Mouse (Mus musculus) thymus, adult 2 months (tissue): ENCODE data around the gene Pax8.
A peak's percentile ranks its signal among the peaks of the same experiment; 100 is the strongest.

Experiments
- CTCF ChIP-seq: fragments of 200-500 bp; IDR thresholded peaks from 2 replicates; pipeline ENCODE4 v1.5.1; 2012; ENCODE audit warnings: mild to moderate bottlenecking, control low read depth, low read length, moderate library complexity, borderline replicate concordance; ENCODE audit not compliant: control insufficient read depth, poor library complexity, insufficient read depth; ENCODE audit errors: extremely low read depth
- POLR2A ChIP-seq: fragments of 200-500 bp; IDR thresholded peaks from 2 replicates; pipeline ENCODE4 v1.6.1; 2012; ENCODE audit warnings: mild to moderate bottlenecking, low read length, control low read depth, moderate library complexity; ENCODE audit not compliant: control insufficient read depth, poor library complexity, insufficient read depth; ENCODE audit errors: extremely low read depth

DNA sequence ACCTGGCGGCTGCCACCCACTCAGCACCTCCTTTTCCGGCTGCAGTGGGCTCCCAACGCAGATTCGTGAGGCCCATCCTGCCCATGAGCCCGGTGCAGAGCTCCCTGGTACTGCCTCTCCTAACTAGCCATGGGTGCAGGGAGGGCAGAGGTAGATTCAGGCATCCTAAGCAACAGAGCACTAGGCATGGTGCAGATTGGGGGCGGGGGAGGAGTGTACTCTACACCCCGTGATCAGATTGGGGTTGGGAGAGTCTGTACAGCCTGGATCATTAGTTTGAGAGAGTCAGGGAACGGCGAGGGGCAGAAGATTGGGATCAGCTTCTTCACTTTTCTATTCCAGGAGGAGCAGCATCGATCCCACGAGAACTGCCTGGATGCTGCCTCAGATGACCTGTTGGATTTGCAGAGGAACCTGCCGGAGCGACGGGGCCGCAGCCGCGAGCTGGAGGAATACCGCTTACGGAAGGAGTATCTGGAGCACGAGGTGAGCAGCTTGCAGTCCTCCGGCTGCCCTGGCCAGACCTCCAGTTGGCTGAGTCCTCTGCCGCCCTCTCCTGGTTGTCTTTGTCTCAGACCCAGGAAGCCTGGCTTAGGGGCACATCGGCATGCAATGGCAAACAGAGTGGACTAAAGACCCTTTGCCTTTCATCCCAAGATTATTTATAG, 69.9 kb downstream of the Pax8 start:
- TF ChIP-seq POLR2A, result no peak
- TF ChIP-seq CTCF, result peak; percentile 80; the same call in 1 of the 2 replicates
